Mouse (Mus musculus) heart, embryonic 12.5 days (tissue): ENCODE measurements around the gene Hist1h1c. TPM values are rescaled to one million over a fixed set of nuclear protein-coding genes. Genes with fewer than 3 reads are reported as not detected.
"Not testable (repeated sequence)": the region's sequence is repeated elsewhere in the genome, so short reads cannot be mapped to it uniquely, and the experiment has no call there.

Experiments used
- ATAC-seq: fragments of 200-750 bp; cut with Nextera tagmentation; 2 replicates; pipeline ENCODE4 v1.8.0; 2017; ENCODE audit warnings: moderate TSS enrichment, moderate library complexity; ENCODE audit not compliant: insufficient number of reproducible peaks, low FRiP score
- H3K27ac ChIP-seq: fragments of 300-500 bp; sonication (generic); 2 replicates; pipeline ENCODE4 v1.5.1; 2016; ENCODE audit warnings: mild to moderate bottlenecking, moderate library complexity; ENCODE audit not compliant: poor library complexity, severe bottlenecking
- H3K27me3 ChIP-seq: fragments of 300-500 bp; sonication (generic); replicated peaks from 2 replicates; pipeline ENCODE4 v1.6.1; 2016; ENCODE audit warnings: mild to moderate bottlenecking, moderate library complexity
- H3K36me3 ChIP-seq: fragments of 300-500 bp; sonication (generic); 2 replicates; pipeline ENCODE4 v1.6.1; 2016; ENCODE audit warnings: mild to moderate bottlenecking, moderate library complexity
- H3K4me1 ChIP-seq: fragments of 300-500 bp; sonication (generic); replicated peaks from 2 replicates; pipeline ENCODE4 v1.6.1; 2016; ENCODE audit warnings: mild to moderate bottlenecking
- H3K4me2 ChIP-seq: fragments of 300-500 bp; sonication (generic); 2 replicates; pipeline ENCODE4 v1.6.1; 2016; ENCODE audit warnings: mild to moderate bottlenecking, moderate library complexity
- H3K4me3 ChIP-seq: fragments of 300-500 bp; sonication (generic); 2 replicates; pipeline ENCODE4 v1.5.1; 2016; ENCODE audit warnings: mild to moderate bottlenecking
- H3K9ac ChIP-seq: fragments of 300-500 bp; sonication (generic); 2 replicates; pipeline ENCODE4 v1.6.1; 2016; ENCODE audit warnings: mild to moderate bottlenecking, moderate library complexity
- H3K9me3 ChIP-seq: fragments of 300-500 bp; sonication (generic); replicated peaks from 2 replicates; pipeline ENCODE4 v1.6.1; 2016; ENCODE audit warnings: mild to moderate bottlenecking, moderate library complexity
- WGBS: fragments of 180-500 bp; shearing (Covaris S2); methylation state at CpG from one replicate; pipeline ENCODE4 v1.1.7; 2016; 5-methylcytosine and 5-hydroxymethylcytosine counted together
- polyA plus RNA-seq: library from polyadenylated mRNA; unstranded; fragments of >200 nt; fragmentation: Nextera tagmentation; extraction: Ambion mirVana; gene quantifications from 2 replicates; pipeline ENCODE4 v1.2.1, GENCODE M21; 2016

The Hist1h1c gene
- polyA plus RNA-seq, 1 experiment from 2014 or later = 36.5 TPM

DNA sequence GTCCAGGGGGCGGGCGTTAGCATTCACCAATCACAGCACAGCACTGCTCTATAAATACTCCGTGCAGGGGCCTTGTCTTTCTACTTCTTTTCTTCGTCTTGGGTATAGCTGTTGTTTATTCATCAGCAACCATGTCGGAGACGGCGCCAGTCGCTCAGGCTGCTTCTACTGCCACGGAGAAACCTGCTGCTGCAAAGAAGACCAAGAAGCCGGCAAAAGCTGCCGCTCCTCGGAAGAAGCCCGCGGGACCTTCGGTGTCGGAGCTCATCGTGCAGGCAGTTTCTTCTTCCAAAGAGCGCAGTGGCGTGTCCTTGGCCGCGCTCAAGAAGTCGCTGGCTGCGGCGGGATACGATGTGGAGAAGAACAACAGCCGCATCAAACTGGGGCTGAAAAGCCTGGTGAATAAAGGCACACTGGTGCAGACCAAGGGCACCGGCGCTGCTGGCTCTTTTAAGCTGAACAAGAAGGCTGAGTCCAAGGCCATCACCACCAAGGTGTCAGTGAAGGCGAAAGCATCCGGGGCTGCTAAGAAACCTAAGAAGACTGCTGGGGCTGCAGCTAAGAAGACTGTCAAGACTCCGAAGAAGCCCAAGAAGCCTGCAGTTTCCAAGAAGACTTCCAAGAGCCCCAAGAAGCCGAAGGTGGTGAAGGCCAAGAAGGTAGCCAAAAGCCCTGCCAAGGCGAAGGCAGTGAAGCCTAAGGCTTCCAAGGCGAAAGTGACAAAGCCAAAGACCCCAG is 25.1 kb downstream of the Hist1h1c start, which contains the start of gene Hist1h1a:
TSS of gene Hist1h1a (plus strand) at position 81 of the 738 bp plus-strand sequence.
- WGBS = 3% methylated on average over 34 of the region's 34 CpGs
- peak within 1 kb of the TSS; percentile 57 for H3K4me3 ChIP-seq
- H3K4me2 ChIP-seq = peak within 1 kb of the TSS; percentile 80
- H3K4me1 ChIP-seq = peaks cover 26% of the 10 kb centered on the region
- H3K9me3 ChIP-seq = no peaks in the 10 kb centered on the region
- H3K36me3 ChIP-seq = no peaks in the 10 kb centered on the region
- H3K9ac ChIP-seq = peak within 1 kb of the TSS; percentile 81
- ATAC-seq = peak; percentile 78
- peak within 1 kb of the TSS; percentile 94 for H3K27ac ChIP-seq
- H3K27me3 ChIP-seq = no peaks in the 10 kb centered on the region

DNA sequence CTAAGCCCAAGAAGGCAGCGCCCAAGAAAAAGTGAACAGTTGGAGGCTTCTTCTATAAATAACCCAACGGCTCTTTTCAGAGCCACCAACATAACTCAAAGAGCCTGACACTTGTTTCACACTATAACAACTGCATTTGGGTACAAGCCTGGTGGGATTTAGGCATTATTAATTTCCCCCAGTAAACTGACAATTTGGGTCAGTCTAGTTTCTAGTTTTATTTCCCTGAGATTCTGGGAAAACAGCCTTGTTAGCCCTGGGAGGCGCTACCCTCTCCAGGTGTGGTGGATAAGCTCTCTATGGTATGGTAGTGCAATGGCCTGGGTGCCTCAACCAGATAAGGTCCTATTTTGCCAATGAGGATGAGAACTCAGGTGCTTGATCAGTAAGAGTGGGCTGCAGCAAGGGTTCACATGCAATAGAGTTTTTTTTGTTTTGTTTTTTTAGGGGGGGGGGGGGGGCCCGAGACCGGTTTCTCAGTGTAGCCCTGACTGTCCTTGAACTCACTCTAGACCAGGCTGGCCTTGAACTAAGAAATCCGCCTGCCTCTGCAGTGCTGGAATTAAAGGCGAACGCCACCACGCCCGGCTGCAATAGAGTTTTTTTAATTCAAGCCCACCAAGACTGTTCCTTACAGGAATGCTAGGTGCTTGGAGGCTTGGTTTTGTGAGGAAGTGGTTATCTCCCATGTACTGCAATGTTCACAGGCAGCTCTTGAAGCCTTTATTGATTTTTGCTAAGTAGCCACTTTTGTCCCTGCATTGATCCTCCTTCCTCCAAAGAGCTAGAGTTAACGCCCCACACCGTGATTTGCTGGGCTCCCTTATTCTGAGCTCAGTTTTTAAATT is 25.9 kb downstream of the Hist1h1c start:
- Histone ChIP-seq H3K27me3 (no peaks in the 10 kb centered on the region), H3K4me3 (peak overlapping the region; percentile 57), H3K36me3 (no peaks in the 10 kb centered on the region), H3K9ac (peak overlapping the region; percentile 81), H3K4me1 (peaks cover 27% of the 10 kb centered on the region), H3K4me2 (peak overlapping the region; percentile 80), H3K27ac (peak overlapping the region; percentile 94), H3K9me3 (no peaks in the 10 kb centered on the region)
- ATAC-seq = no peak
- 38% methylated on average over 12 of the region's 12 CpGs for WGBS

DNA sequence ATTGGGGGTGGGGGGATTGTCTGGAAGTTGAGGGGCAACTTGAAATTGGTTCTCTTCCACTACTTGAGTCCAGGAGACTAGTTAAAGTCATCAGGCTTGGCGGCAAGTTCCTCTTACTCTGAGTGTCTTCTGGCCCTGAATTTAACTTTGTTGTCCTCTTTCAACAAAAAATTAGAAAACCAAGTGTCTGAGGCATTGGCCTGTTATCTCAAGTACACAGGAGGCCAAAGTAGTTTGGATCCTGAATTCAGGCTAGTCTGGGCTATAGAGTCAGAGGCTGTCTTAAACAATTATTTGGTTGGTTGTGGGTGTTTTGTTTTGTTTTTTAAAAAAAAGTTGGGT is 26.5 kb downstream of the Hist1h1c start:
- no peaks in the 10 kb centered on the region for H3K9me3 ChIP-seq
- H3K36me3 ChIP-seq = no peaks in the 10 kb centered on the region
- no peak overlapping the region for H3K9ac ChIP-seq
- ATAC-seq = no peak
- H3K4me1 ChIP-seq = peaks cover 24% of the 10 kb centered on the region
- H3K27me3 ChIP-seq = no peaks in the 10 kb centered on the region
- no peak overlapping the region for H3K4me2 ChIP-seq
- no peak overlapping the region for H3K27ac ChIP-seq
- H3K4me3 ChIP-seq = no peak overlapping the region
- 66% methylated on average over 1 of the region's 1 CpGs for WGBS

DNA sequence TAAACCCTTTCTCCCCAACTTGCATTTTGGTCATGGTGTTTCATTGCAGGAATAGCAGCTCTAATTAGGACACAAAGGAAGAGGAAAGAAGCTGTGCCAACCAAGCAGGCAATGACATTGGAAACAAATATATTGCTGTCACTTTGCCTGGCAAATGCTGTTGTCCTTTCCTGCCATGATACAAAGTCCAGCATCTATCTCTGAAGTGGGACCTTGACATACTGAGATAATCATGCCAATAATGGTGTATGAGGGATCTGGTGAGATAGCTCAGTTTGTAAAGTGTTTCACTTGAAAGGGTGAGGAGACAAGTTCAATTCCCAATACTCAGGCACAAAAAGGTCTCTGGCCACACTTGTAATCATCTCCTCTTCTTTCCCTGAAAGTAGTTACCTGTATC is 28.2 kb downstream of the Hist1h1c start:
- no peak for ATAC-seq
- H3K4me3 ChIP-seq = no peak overlapping the region
- no peaks in the 10 kb centered on the region for H3K27me3 ChIP-seq
- no peaks in the 10 kb centered on the region for H3K9me3 ChIP-seq
- no peak overlapping the region for H3K9ac ChIP-seq
- H3K36me3 ChIP-seq = no peaks in the 10 kb centered on the region
- no peak overlapping the region for H3K4me2 ChIP-seq
- H3K27ac ChIP-seq = no peak overlapping the region
- H3K4me1 ChIP-seq = peaks cover 20% of the 10 kb centered on the region

DNA sequence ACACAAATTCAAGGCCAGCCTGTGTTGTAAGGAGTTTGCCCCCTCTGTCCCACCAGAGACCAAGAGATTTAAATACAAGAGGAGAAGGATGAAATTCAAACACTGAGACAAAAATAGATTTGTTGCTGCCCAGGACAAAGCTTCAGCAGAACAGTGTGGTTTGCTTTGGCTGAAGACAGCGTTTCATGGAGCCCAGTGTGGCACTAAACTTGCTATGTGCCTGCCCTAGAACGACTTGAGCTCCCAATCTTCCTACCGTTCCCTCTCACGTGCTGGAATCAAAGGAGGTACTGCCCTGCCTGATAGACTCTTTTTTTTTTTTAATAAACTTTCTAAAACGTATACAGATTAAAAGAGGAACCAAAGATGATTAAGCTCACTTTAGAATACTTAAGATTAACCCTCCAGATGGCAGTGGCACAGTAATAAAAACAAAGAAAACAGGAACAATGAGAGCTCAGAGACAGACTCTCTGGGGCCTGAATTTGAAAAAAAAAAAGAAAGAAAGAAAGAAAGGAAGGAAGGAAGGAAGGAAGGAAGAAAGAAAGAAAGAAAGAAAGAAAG is 30.3 kb downstream of the Hist1h1c start:
- Histone ChIP-seq H3K4me2 (no peak overlapping the region), H3K4me1 (peaks cover 18% of the 10 kb centered on the region), H3K27ac (no peak overlapping the region), H3K4me3 (no peak overlapping the region), H3K27me3 (no peaks in the 10 kb centered on the region), H3K9me3 (no peaks in the 10 kb centered on the region), H3K9ac (no peak overlapping the region), H3K36me3 (no peaks in the 10 kb centered on the region)
- WGBS = 51% methylated on average over 5 of the region's 5 CpGs
- ATAC-seq = no peak

DNA sequence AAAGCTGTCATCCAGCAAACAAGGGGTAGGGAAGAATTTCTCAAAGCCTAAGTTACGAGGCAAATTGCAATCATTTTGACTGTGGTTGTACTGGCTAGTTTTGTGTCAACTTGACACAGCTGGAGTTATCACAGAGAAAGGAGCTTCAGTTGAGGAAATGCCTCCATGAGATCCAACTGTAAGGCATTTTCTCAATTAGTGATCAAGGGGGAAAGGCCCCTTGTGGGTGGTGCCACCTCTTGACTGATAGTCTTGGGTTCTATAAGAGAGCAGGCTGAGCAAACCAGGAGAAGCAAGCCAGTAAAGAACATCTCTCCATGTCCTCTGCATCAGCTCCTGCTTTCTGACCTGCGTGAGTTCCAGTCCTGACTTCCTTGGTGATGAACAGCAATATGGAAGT is 31.0 kb downstream of the Hist1h1c start, which contains the start of gene Trim38:
TSS of gene Trim38 (plus strand) at position 301 of the 400 bp plus-strand sequence.
- ATAC-seq, H3K27ac ChIP-seq, H3K4me2 ChIP-seq, H3K27me3 ChIP-seq, H3K9me3 ChIP-seq, H3K4me3 ChIP-seq, H3K9ac ChIP-seq, H3K36me3 ChIP-seq: not testable (repeated sequence)
- peaks cover 12% of the 10 kb centered on the region for H3K4me1 ChIP-seq
- 86% methylated on average over 2 of the region's 2 CpGs for WGBS

DNA sequence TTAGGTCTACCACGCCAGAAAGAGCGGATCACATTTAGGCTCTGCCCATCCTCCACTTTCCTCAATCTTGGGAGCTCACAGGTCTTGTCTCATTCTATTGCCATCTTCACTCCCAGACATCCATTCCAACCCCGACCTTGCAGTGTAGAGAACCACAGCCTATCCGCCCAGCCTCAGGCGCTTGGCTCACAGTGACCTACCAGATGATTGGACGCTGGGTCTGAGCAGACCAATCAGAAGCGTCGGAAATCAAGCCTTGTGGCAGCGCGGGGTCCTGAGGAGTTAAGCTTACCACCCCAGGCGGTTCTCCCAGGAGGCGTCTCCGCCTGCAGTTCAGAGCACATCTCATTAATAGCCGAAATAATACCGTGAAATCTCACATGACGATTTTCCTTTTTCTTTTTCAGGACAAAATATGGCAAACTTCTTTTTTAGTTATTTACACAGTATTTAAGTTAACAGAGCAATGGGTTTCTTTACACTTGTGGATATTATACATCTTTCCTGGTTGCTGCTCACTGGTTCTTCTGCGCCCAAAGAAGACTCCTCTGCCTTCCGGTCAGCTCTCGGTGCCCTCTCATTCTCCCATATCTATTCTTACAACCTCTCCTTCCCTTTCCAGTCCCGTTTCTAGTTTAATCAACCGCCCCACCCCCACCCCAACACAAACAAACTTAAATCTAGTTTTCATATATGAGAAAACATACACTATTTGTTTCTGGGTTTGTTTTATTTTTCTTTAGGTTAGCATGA is 34.1 kb downstream of the Hist1h1c start:
- no peaks in the 10 kb centered on the region for H3K9me3 ChIP-seq
- no peaks in the 10 kb centered on the region for H3K27me3 ChIP-seq

DNA sequence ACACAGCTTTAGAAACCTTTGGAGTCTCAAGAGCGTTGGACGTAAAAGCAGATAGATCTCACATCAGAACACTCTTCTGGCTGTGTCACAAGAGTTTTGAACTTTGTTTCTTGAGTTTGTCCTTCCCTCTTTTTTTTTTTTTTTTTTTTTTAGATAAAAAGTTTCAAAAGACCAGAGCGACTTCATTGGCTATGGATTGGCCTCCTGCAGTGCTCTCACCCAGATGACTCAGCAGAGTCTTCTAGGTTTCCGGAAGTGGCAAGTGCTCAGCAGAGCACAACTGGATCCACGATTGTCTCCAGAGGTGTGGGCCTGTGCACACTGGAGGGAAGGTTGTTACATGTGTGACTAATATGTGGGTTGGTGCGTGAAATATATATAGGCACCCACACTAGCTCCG is 39.7 kb downstream of the Hist1h1c start:
- H3K27me3 ChIP-seq = no peaks in the 10 kb centered on the region
- 86% methylated on average over 7 of the region's 7 CpGs for WGBS
- H3K9me3 ChIP-seq = no peaks in the 10 kb centered on the region
- no peak overlapping the region for H3K4me2 ChIP-seq
- no peak overlapping the region for H3K4me3 ChIP-seq
- H3K36me3 ChIP-seq = no peaks in the 10 kb centered on the region
- H3K9ac ChIP-seq = no peak overlapping the region
- no peaks in the 10 kb centered on the region for H3K4me1 ChIP-seq
- ATAC-seq = no peak
- H3K27ac ChIP-seq = no peak overlapping the region

More for the DNA sequence above, 34.1 kb downstream of the Hist1h1c start:
- ATAC-seq = peak; percentile 91
- Histone ChIP-seq H3K27ac (0 out of 2 replicates have a peak overlapping the region, but pooled peaks have one; percentile 47), H3K9ac (no peak overlapping the region), H3K36me3 (no peaks in the 10 kb centered on the region), H3K4me3 (peak overlapping the region; percentile 20), H3K4me1 (0 out of 2 replicates have a peak, but pooled peaks cover 7% of the 10 kb centered on the region), H3K4me2 (peak overlapping the region; percentile 62)
- WGBS = 13% methylated on average over 21 of the region's 21 CpGs

DNA sequence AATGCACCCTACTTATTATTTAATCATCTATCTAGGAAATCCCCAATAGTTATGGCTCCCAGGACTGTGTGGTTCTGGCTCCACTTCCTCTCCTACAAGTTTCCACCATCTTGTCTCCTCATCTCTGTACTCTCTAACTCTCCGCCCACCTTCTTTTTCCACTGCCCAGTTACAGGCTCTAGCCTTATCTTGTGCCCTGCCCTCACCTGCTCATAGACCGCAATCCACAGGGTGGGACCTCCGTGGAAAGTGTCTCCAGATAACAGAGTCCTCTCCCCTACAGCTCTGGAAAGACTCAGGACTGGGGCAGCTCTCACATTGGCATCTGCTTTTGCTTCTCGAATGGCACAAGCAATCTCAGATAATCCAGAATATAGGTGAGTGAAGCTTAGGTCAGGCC is 40.4 kb downstream of the Hist1h1c start:
- ATAC-seq = no peak
- no peaks in the 10 kb centered on the region for H3K4me1 ChIP-seq
- no peaks in the 10 kb centered on the region for H3K36me3 ChIP-seq
- no peak overlapping the region for H3K9ac ChIP-seq
- H3K27ac ChIP-seq = no peak overlapping the region
- H3K4me2 ChIP-seq = no peak overlapping the region
- H3K27me3 ChIP-seq = no peaks in the 10 kb centered on the region
- WGBS = 49% methylated on average over 4 of the region's 4 CpGs
- no peaks in the 10 kb centered on the region for H3K9me3 ChIP-seq
- H3K4me3 ChIP-seq = no peak overlapping the region
